Mouse (Mus musculus) telencephalon, adult 2 months (tissue): Measurements from ENCODE around the gene Sh3pxd2a.

Source experiments
- DNase-seq: peaks from one replicate; pipeline ENCODE4 v3.0.0-alpha.2; 2011; ENCODE audit warnings: low read depth, low spot score

The Sh3pxd2a gene

GRCm38 (mm10) chr19:47314076-47314941, 149.9 kb downstream of the Sh3pxd2a start:
- no peak for DNase-seq

GRCm38 (mm10) chr19:47313387-47314075, 150.7 kb downstream of the Sh3pxd2a start:
- no peak for DNase-seq

GRCm38 (mm10) chr19:47311162-47311561, 153.0 kb downstream of the Sh3pxd2a start:
- no peak for DNase-seq

GRCm38 (mm10) chr19:47309824-47310223, 154.4 kb downstream of the Sh3pxd2a start:
- no peak for DNase-seq

- no peak for DNase-seq
Observed at GRCm38 (mm10) chr19:47306917-47307315, 157.3 kb downstream of the Sh3pxd2a start.

GRCm38 (mm10) chr19:47306128-47306916, 157.9 kb downstream of the Sh3pxd2a start:
- no peak for DNase-seq

GRCm38 (mm10) chr19:47305401-47305800, 158.8 kb downstream of the Sh3pxd2a start:
- no peak for DNase-seq

GRCm38 (mm10) chr19:47304170-47304745, 159.9 kb downstream of the Sh3pxd2a start:
- DNase-seq = no peak

GRCm38 (mm10) chr19:47303128-47303527, 161.1 kb downstream of the Sh3pxd2a start:
- DNase-seq = no peak

GRCm38 (mm10) chr19:47302191-47302852, 161.9 kb downstream of the Sh3pxd2a start:
- no peak for DNase-seq

GRCm38 (mm10) chr19:47301303-47302190, 162.7 kb downstream of the Sh3pxd2a start:
- no peak for DNase-seq

GRCm38 (mm10) chr19:47298100-47298499, 166.1 kb downstream of the Sh3pxd2a start:
- no peak for DNase-seq

- no peak for DNase-seq
Observed at GRCm38 (mm10) chr19:47292451-47292951, 171.7 kb downstream of the Sh3pxd2a start.

GRCm38 (mm10) chr19:47291307-47292080, 172.7 kb downstream of the Sh3pxd2a start:
- DNase-seq = no peak

GRCm38 (mm10) chr19:47286886-47287450, 177.2 kb downstream of the Sh3pxd2a start:
- DNase-seq = no peak

- DNase-seq = no peak
Observed at GRCm38 (mm10) chr19:47285581-47285980, 178.6 kb downstream of the Sh3pxd2a start.

- no peak for DNase-seq
Observed at GRCm38 (mm10) chr19:47282688-47283215, 181.4 kb downstream of the Sh3pxd2a start.

GRCm38 (mm10) chr19:47282050-47282454, 182.1 kb downstream of the Sh3pxd2a start:
- no peak for DNase-seq
